Mouse (Mus musculus) brain, embryonic 14.5 days (tissue): ENCODE results near the gene Clec5a. TPM values are rescaled to one million over a fixed set of nuclear protein-coding genes. Genes with fewer than 3 reads are reported as not detected.

Experiments
- DNase-seq: peaks from one replicate; pipeline ENCODE4 v3.0.0-alpha.2; 2011; ENCODE audit warnings: low read depth
- CTCF ChIP-seq: fragments of 200-500 bp; IDR thresholded peaks from 2 replicates; pipeline ENCODE4 v1.5.1; 2012; ENCODE audit warnings: inconsistent platforms, mild to moderate bottlenecking, moderate library complexity, borderline replicate concordance; ENCODE audit not compliant: insufficient read depth, insufficient read length; ENCODE audit errors: extremely low read depth
- POLR2A ChIP-seq: fragments of 200-500 bp; IDR thresholded peaks from 2 replicates; pipeline ENCODE4 v1.6.1; 2012; ENCODE audit warnings: mild to moderate bottlenecking, inconsistent platforms, borderline replicate concordance; ENCODE audit not compliant: poor library complexity, insufficient read depth, insufficient read length, severe bottlenecking; ENCODE audit errors: extremely low read depth
- polyA plus RNA-seq: library from polyadenylated mRNA; depleted of rRNA; stranded (reverse); fragments of >200 nt; gene quantifications from 2 replicates; pipeline ENCODE4 v1.2.3, GENCODE M21; 2012; rRNA removed

Gene Clec5a
- polyA plus RNA-seq, 1 experiment, result 0.55 TPM

GRCm38 (mm10) chr6:40576305-40576704, 9.3 kb downstream of the Clec5a start:
- DNase-seq, result no peak
- TF ChIP-seq POLR2A (no peak), CTCF (no peak)

GRCm38 (mm10) chr6:40573618-40574017, 12.0 kb downstream of the Clec5a start:
- no peak for DNase-seq
- no peak for TF ChIP-seq CTCF
- TF ChIP-seq POLR2A, result no peak

DNA sequence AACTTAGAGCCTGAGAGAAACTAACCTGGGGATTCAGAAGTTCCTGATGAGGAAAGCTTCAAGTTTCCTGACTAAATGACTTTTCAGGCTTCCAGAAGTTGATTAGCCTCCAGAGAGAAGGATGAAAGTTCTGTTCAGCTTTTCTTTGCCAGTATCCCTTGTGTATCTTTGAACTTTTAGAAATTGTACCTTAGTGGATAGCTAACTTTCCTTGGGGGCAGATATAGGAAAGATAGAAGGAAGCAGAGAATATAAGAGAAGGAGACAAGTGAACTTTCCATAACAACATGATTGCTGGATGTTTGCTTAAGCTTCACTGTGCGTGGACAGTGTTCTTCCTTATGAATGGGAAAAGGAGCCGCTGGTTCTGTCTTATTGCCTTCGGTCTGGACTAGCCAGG, 16.4 kb downstream of the Clec5a start, which contains the start of gene Olfr460:
Gene Olfr460 (plus strand): TSS at position 301 of the 400 bp plus-strand sequence.
- TF ChIP-seq CTCF, result no peak
- TF ChIP-seq POLR2A, result no peak
- DNase-seq, result no peak

- TF ChIP-seq POLR2A (no peak), CTCF (no peak)
- no peak for DNase-seq
Measured at GRCm38 (mm10) chr6:40554950-40555349, 30.7 kb downstream of the Clec5a start, which contains the start of gene Olfr461. Gene Olfr461, minus strand, starts transcription at chr6:40555050.

GRCm38 (mm10) chr6:40544690-40545089, 40.9 kb downstream of the Clec5a start:
- TF ChIP-seq POLR2A (no peak), CTCF (no peak)
- DNase-seq, result no peak

Other genes with a start within 250 kb of the Clec5a start
- 17.8 and 26.4 TPM in 2 replicates for gene E330009J07Rik, start 149.7 kb downstream of the Clec5a start, polyA plus RNA-seq
- gene Wee2, start 146.7 kb downstream of the Clec5a start, polyA plus RNA-seq, result 0.13 and 0.14 TPM in 2 replicates
- gene Ssbp1, start 114.5 kb downstream of the Clec5a start, polyA plus RNA-seq, result 62.9 and 82.4 TPM in 2 replicates
- gene Tas2r137, start 94.6 kb downstream of the Clec5a start, polyA plus RNA-seq, result 0.23 and 0.25 TPM in 2 replicates
- 0.27 and 0.49 TPM in 2 replicates for gene Tas2r108, start 92.3 kb downstream of the Clec5a start, polyA plus RNA-seq
- gene Prss37, start 66.3 kb downstream of the Clec5a start, polyA plus RNA-seq, result not detected in 2 replicates
- gene Olfr461, start 30.8 kb downstream of the Clec5a start, polyA plus RNA-seq, result not detected in 2 replicates
- gene Olfr460, start 16.3 kb downstream of the Clec5a start, polyA plus RNA-seq, result 0.26 and 0.27 TPM in 2 replicates
- gene Tas2r138, start 27.5 kb upstream of the Clec5a start, polyA plus RNA-seq, result not detected in 2 replicates
- gene Mgam, start 43.0 kb upstream of the Clec5a start, polyA plus RNA-seq, result 0.03 and 0.10 TPM in 2 replicates